Mouse (Mus musculus) ES-E14 (cell line): Measurements from ENCODE around the gene Agr3.

Experiments
- HCFC1 ChIP-seq: IDR thresholded peaks from 2 replicates; pipeline ENCODE4 v1.6.1; 2012; ENCODE audit warnings: low read length, inconsistent platforms, borderline replicate concordance; ENCODE audit not compliant: insufficient read depth
- ZC3H11A ChIP-seq: IDR thresholded peaks from 2 replicates; pipeline ENCODE4 v1.6.1; 2012; ENCODE audit warnings: low read depth, mild to moderate bottlenecking, inconsistent platforms, low read length, borderline replicate concordance
- ZNF384 ChIP-seq: IDR thresholded peaks from 2 replicates; pipeline ENCODE4 v1.6.1; 2012; ENCODE audit warnings: low read depth, low read length, inconsistent platforms

GRCm38 (mm10) chr12:35957235-35957634 lies 31.8 kb downstream of the Agr3 start:
- TF ChIP-seq ZC3H11A (peak; percentile 29; the same call in 1 of the 2 replicates), HCFC1 (no peak), ZNF384 (no peak)
